Mouse (Mus musculus): Measurements from ENCODE around the gene Acer3.
A peak's percentile ranks its signal among the peaks of the same experiment; 100 is the strongest.

Acer3 gene

GRCm38 (mm10) chr7:98321083-98321482 is at the start of gene Acer3:
Gene Acer3 (minus strand): TSS chr7:98321208.
- DNase-seq (ENCODE audit: low read depth, low spot score) = no peak

GRCm38 (mm10) chr7:98369762-98370369 is 48.9 kb upstream of the Acer3 start:
- DNase-seq (ENCODE audit: low read depth, low spot score) = peak; percentile 81

GRCm38 (mm10) chr7:98361662-98362061 is 40.7 kb upstream of the Acer3 start:
- DNase-seq (ENCODE audit: low read depth, low spot score) = no peak

DNA sequence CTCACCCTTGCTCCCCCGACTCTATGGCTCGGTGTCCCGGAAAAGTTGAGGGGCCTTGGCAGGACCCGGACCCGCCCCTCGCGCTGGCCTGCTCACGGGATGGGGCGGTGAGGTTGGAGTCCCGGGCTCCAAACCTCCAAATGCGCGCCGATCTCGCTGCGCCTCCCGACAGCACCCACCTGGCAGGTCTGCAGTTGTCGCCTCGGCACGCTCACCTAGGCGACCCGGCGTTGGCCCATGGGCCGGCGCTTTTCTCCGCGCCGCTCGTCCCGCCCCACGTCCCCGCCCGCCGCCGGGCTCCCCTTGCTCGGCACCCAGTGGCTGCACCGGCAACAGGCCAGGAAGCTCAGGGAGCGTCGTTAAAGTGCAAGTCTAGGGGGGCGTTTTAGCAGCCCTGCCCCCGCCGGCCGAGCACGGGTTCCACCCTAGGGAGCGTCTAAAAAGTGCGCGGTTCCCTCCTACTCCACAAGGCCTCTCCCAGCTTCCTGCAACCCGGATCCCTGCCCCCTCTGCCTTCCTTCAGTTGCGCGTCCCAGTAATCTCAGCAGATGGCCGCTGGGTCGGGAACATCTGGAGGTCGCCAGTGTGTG is 40.1 kb upstream of the Acer3 start, which contains the start of gene Tsku:
Tsku (minus strand) TSS at position 266 of the 590 bp plus-strand sequence.
- peak; percentile 98 for DNase-seq (ENCODE audit: low read depth, low spot score)

DNA sequence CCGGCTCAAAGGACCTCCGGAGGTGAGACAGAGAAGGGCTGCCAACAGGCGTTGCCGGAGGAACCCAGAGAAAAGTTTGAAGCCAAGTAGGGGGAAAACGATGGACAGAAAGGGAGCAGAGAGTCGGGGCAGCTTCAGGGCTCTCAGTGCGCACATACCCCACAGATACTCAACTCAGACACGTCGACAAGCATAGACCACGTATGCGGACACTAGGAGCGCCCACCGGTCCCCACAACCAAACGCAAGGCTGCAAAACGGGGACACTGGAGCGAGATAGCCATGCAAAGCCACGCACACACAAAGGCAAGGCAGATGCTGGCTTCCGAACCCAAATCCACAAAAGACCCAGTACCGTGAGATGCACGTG is 39.6 kb upstream of the Acer3 start:
- DNase-seq (ENCODE audit: low read depth, low spot score) = no peak

DNA sequence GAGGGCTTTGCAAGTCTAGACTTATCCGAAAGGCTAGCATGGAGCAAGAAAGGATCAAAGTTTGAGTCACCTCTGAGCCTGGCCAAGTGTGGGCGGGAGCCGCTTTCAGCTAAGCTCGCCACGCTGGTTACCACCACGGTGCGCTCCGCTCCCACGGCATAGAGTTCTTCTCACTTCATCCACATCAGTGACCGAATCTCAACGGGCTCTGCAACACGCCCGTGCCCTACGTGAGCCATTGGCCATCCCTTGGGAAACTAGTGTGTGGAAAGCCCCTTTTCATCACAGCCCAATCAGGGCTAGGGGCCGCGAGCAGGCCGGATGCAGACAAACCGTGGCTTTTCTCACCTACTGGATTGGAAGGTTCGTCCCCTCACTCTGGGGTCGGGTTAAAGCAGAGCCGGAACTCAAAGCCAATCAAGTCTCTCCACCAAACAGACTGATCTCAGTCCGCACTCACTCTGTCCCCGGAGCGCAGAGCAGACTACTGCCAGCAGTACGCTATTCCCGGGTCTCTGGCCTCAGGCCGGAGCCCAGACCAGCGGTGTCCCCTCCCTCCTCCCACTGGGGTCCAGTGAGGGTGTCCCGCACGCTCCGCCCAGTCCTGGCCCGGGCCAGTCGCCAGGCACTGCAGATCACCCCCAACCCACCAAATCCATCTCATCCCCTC is 39.1 kb upstream of the Acer3 start:
- DNase-seq (ENCODE audit: low read depth, low spot score) = peak; percentile 60

- DNase-seq (ENCODE audit: low read depth, low spot score) = no peak
These were observed 37.0 kb upstream of the Acer3 start for GRCm38 (mm10) chr7:98358016-98358415.

DNA sequence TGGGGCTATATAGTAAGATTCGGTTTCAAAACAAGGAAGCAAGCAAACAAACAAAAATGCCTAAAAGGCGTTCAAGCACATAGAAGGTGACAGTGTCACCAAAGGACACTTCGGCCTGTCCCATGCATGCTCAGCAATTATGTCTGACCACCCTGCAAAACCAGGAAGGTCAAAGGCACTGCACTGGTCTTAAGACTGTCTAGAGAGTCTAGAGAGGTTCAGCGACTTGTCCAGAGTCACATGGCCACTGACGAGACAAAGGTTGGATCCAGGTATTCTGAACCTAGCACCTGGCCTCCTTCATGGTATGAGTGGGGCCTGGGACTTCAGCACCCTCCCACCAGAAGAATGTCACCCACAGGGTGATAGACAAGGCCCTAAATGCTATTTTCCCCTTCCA is 36.3 kb upstream of the Acer3 start:
- no peak for DNase-seq (ENCODE audit: low read depth, low spot score)

DNA sequence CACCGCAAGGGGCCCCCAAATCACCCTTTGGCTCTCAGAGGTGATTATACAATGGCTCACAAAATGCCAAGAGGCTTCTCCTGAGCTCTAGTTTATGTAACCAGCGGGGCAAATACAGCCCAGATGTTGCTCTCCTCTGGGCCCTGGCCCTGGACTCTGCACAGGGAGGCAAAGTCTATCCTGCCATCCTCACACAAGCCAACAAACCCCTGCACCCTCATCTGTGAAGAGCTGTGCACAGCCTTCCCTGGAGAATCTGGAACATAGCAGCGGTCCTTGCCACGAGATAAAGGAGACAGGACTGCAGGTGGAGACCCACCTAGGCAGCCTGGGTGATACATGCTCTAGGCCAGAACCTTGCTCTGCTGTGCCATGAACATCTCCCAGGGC is 33.9 kb upstream of the Acer3 start:
- no peak for DNase-seq (ENCODE audit: low read depth, low spot score)

- no peak for DNase-seq (ENCODE audit: low read depth, low spot score)
These were observed 33.3 kb upstream of the Acer3 start for GRCm38 (mm10) chr7:98354160-98354920.

DNA sequence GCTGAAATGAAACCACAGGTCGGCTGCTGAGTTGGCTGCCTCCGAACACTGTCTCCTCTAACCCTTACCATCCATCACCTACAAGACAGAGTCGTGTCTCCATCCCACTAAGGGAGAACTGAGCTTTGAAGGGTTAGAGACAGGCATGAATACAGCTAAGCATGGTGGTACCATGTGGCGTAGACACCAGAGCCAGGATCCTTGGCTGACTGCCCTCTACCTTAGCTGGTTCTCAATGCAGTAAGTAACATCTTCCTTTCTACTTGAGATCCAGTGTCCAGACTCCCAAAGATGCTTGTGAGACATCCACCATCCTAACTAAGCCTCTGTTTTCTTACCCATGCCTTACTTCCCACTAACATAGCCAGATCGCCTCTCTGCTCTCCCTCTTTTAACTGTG is 32.6 kb upstream of the Acer3 start:
- no peak for DNase-seq (ENCODE audit: low read depth, low spot score)

- no peak for DNase-seq (ENCODE audit: low read depth, low spot score)
These were observed 30.5 kb upstream of the Acer3 start for GRCm38 (mm10) chr7:98351523-98351922.

GRCm38 (mm10) chr7:98349821-98350220 is 28.8 kb upstream of the Acer3 start:
- DNase-seq (ENCODE audit: low read depth, low spot score) = no peak

GRCm38 (mm10) chr7:98349096-98349495 is 28.1 kb upstream of the Acer3 start:
- DNase-seq (ENCODE audit: low read depth, low spot score) = peak; percentile 74

DNA sequence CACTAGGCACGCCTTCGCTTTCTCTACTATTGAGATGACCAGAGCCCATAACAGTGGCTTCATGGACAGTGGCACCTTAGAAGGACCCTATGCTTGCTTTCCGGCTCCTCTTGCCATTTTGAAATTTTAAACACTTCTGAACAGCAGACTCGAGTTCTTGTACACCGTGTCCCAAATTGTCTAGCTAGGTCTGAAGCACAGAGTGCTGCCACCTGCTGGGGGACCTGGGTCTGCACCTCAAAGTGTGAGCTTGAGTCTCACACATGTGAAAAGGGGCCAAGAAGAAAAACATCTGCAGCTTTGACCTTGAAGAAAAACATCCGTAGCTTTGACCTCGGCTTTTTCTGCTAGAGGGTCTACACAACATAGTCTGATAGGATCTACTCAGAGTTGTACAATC is 27.0 kb upstream of the Acer3 start:
- DNase-seq (ENCODE audit: low read depth, low spot score) = peak; percentile 84

GRCm38 (mm10) chr7:98347471-98347870 is 26.5 kb upstream of the Acer3 start:
- no peak for DNase-seq (ENCODE audit: low read depth, low spot score)

GRCm38 (mm10) chr7:98345036-98345435 is 24.0 kb upstream of the Acer3 start:
- DNase-seq (ENCODE audit: low read depth, low spot score) = no peak

GRCm38 (mm10) chr7:98344361-98344760 is 23.4 kb upstream of the Acer3 start:
- peak; percentile 65 for DNase-seq (ENCODE audit: low read depth, low spot score)

GRCm38 (mm10) chr7:98342249-98342648 is 21.2 kb upstream of the Acer3 start:
- DNase-seq (ENCODE audit: low read depth, low spot score) = no peak

GRCm38 (mm10) chr7:98341475-98341874 is 20.5 kb upstream of the Acer3 start:
- peak; percentile 91 for DNase-seq (ENCODE audit: low read depth, low spot score)

DNA sequence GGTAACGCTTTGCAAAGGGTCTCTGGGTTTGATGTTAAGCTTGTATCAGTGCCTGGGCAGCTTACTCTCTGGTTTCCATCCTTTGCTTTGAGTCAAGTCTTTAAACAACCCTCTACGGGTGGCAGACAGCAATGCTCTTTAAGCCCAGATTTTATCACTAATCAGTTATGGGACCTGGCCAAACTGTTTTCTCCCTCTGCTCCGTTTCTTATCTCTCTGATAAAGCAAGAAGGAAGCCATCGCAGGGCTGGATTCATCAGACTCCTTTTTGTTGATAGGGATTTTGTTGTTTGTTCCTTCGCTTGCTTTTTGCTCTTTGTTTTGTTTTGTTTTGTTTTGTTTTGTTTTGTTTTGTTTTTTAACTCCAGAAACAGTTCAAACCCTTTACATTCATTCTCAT is 19.3 kb upstream of the Acer3 start:
- DNase-seq (ENCODE audit: low read depth, low spot score) = no peak

DNA sequence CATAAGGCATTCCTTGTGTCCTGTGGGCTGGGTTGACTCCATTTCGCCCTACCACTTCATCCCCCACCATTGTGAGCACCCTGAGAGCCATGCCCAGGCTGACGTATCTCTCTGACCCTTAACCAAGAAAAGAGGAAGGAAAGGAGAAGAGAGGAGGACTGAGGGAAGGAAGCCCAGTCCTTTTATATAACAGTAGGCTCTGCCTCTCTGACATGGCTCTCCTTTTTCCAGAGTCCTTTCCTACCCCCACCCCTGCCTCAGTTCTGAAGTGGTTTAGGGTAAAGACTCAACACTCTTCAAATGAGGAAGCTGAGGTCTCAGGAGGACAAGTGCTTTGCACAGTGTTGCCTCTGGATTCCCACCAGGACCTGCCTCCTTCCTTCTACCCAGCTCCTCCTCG is 13.0 kb upstream of the Acer3 start:
- no peak for DNase-seq (ENCODE audit: low read depth, low spot score)
